Mouse (Mus musculus) erythroblast, embryonic 14.5 days (primary cell): ENCODE measurements around the gene Tspan12. TPM values are rescaled to one million over a fixed set of nuclear protein-coding genes. Genes with fewer than 3 reads are reported as not detected.

Source experiments
- H3K27me3 ChIP-seq: 2 replicates; pipeline ENCODE4 v1.6.1; 2012; ENCODE audit warnings: inconsistent platforms; ENCODE audit not compliant: control insufficient read depth
- H3K36me3 ChIP-seq: 2 replicates; pipeline ENCODE4 v1.6.1; 2012; ENCODE audit warnings: mild to moderate bottlenecking, inconsistent platforms; ENCODE audit not compliant: control insufficient read depth
- H3K4me1 ChIP-seq: 2 replicates; pipeline ENCODE4 v1.6.1; 2012; ENCODE audit warnings: inconsistent platforms; ENCODE audit not compliant: control insufficient read depth
- H3K4me3 ChIP-seq: replicated peaks from 2 replicates; pipeline ENCODE3; 2012; ENCODE audit warnings: moderate library complexity, mild to moderate bottlenecking, inconsistent platforms
- H3K9me3 ChIP-seq: 2 replicates; pipeline ENCODE4 v1.6.1; 2012; ENCODE audit warnings: low read length, inconsistent platforms, mixed read lengths; ENCODE audit not compliant: control insufficient read depth
- GATA1 ChIP-seq: IDR thresholded peaks from 2 replicates; pipeline ENCODE4 v1.6.1; 2012; ENCODE audit warnings: low read length, inconsistent platforms, mixed read lengths
- TAL1 ChIP-seq: IDR thresholded peaks from 3 replicates; pipeline ENCODE4 v1.6.1; 2012; ENCODE audit warnings: low read length, inconsistent platforms, mixed read lengths
- polyA plus RNA-seq: library from polyadenylated mRNA; stranded (reverse); fragments of >175 nt; gene quantifications from 2 replicates; pipeline ENCODE4 v1.2.3, GENCODE M21; 2012

Tspan12 gene
- polyA plus RNA-seq, 1 experiment = not detected

DNA sequence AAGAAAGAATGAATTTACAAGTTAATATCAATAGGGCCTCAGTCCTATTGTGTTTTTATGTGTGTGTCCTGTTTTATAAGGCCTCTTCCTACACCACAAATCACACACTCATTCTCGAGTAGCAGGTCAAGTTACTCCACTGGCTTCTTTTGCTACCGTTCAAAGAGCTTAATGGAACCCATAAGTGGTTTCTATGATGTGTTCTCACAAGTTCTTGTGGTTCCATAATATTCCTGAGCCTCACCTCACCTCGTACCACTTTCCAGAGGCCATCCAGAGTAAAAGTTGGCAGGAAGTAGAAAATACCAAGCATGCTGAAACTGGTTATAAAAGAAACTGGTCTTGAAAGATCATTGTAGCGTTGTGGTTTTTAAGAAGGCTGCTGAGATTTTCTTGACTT lies 18.8 kb downstream of the Tspan12 start:
- Histone ChIP-seq H3K9me3 (no peaks in the 10 kb centered on the region), H3K4me3 (no peak overlapping the region), H3K27me3 (no peaks in the 10 kb centered on the region), H3K36me3 (no peaks in the 10 kb centered on the region; the same call in 1 of the 2 replicates), H3K4me1 (no peaks in the 10 kb centered on the region)
- TF ChIP-seq TAL1 (no peak), GATA1 (no peak)

DNA sequence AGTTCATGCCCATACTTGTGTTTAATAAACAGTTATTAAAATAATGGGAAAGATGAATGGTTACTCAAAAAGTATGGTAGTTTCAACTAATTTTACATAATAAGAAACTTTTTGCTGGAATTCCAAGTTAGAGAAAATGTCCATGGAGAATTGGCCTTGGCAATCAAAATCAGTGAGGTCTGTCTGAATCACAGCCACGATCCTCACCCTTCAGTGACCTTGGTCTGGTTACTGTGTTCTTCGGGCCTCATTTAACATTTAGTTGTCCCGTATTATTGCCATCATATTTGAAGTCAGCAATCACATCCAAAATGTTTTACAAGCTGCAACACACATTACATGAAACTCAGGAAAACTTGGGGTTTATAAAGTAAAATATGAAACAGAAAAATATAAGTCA lies 20.4 kb downstream of the Tspan12 start:
- Histone ChIP-seq H3K36me3 (no peaks in the 10 kb centered on the region; the same call in 1 of the 2 replicates), H3K4me1 (no peaks in the 10 kb centered on the region), H3K27me3 (no peaks in the 10 kb centered on the region), H3K9me3 (no peaks in the 10 kb centered on the region), H3K4me3 (no peak overlapping the region)
- no peak for TF ChIP-seq GATA1
- TF ChIP-seq TAL1 = no peak

DNA sequence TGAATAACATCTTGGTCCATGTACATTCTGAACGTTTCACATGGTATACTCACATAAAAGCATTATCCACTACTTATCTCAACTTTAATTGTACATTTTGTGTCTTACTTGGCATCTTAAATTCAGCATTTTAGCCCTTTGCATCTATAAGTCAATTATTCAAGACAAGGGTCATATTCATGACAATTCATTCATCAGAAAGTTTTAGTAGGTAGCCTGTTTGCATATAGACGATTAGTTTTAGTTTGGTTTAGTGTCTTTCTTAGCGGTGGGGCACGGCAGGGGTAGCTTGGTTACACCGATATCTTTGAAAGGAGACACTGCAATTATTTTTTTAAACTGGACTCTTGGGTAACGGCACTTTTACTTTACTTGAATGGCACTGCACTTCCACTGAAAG lies 21.4 kb downstream of the Tspan12 start:
- TF ChIP-seq TAL1 (no peak), GATA1 (no peak)
- H3K9me3 ChIP-seq = no peaks in the 10 kb centered on the region
- no peaks in the 10 kb centered on the region for H3K27me3 ChIP-seq
- no peak overlapping the region for H3K4me3 ChIP-seq
- H3K4me1 ChIP-seq = no peaks in the 10 kb centered on the region
- no peaks in the 10 kb centered on the region; the same call in 1 of the 2 replicates for H3K36me3 ChIP-seq

DNA sequence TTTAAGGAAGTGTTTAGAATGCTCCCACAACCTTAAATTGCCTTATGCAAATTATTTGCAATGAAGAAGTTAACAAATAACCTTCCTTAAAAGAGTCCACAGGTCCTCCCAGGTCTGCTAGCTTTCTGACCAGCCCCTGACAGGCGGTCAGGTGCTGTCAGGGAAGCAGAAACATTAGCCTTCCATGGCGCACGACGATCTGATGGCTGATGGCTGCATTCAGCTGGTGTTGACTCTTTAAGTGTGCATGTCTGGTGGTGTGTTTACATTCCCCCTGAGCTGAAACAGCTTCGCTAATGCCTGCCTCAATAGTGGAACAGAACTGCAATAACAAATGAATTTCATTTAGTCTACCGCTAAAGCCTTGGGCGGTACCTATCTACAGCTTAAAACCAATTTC lies 22.4 kb downstream of the Tspan12 start:
- Histone ChIP-seq H3K36me3 (no peaks in the 10 kb centered on the region), H3K4me1 (no peaks in the 10 kb centered on the region), H3K9me3 (no peaks in the 10 kb centered on the region), H3K4me3 (no peak overlapping the region), H3K27me3 (no peaks in the 10 kb centered on the region)
- TF ChIP-seq GATA1 (no peak), TAL1 (no peak)

DNA sequence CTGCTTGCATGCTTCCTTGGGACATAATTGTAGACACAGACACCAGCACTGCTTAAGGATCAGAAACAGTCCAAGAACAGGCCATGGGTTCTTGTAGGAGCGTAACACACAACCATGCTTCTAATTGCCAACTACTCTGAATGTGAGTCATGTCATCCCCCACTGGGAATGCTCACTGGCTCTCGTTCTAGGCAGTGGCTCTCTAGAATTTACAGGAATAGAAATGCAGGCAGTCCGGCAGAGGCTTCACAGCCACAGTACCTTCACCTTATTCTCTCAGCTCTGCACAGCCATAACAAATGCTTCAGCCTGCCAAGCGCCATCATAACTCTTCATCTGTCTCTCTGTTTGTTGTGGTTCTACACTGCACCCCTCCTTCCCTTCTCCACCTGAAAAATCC lies 23.9 kb downstream of the Tspan12 start:
- TF ChIP-seq GATA1 (no peak), TAL1 (no peak)
- Histone ChIP-seq H3K27me3 (no peaks in the 10 kb centered on the region), H3K9me3 (no peaks in the 10 kb centered on the region), H3K36me3 (no peaks in the 10 kb centered on the region), H3K4me1 (no peaks in the 10 kb centered on the region), H3K4me3 (no peak overlapping the region)

DNA sequence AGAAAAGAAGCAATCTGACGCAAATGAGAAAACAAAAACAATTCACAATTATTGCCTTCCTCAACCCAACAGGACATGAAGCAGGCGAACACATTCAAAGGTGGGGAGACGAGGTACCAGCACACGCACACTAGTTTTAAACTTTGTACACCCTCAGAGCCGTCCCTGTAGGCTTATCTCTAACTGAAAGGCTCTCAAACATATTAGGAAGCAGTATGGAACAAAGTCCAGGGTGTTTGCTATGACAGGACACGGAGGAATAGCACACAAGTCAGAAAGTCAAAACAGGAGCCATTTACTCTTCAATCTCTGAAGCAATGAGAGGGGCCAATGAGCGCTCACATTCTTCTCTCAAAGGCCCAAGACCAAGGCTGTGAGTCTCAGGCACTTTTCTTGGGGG lies 24.3 kb downstream of the Tspan12 start:
- Histone ChIP-seq H3K4me1 (no peaks in the 10 kb centered on the region), H3K4me3 (no peak overlapping the region), H3K27me3 (no peaks in the 10 kb centered on the region), H3K9me3 (no peaks in the 10 kb centered on the region), H3K36me3 (no peaks in the 10 kb centered on the region)
- TF ChIP-seq GATA1 (no peak), TAL1 (no peak)

DNA sequence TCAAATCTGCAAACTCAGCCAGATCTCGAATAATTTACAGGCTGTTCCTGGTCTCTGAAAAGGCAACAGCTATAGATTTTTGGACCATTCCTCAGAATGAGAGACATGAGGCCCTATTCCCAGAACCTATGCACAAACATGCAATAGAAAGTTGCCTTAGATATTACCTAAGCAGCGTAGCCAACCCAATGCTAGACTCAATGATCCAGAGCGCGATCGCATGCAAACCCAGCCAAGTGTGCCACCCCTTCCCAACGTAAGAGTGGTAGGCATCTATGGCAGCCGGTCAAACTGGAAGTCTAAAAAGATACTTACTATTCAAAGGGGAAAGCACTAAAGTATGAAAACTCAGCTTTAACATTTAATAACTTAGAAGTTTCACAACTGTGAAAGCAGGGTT lies 28.6 kb downstream of the Tspan12 start:
- Histone ChIP-seq H3K4me3 (no peak overlapping the region), H3K4me1 (no peaks in the 10 kb centered on the region), H3K9me3 (no peaks in the 10 kb centered on the region), H3K36me3 (no peaks in the 10 kb centered on the region), H3K27me3 (no peaks in the 10 kb centered on the region)
- TF ChIP-seq TAL1 (no peak), GATA1 (no peak)

DNA sequence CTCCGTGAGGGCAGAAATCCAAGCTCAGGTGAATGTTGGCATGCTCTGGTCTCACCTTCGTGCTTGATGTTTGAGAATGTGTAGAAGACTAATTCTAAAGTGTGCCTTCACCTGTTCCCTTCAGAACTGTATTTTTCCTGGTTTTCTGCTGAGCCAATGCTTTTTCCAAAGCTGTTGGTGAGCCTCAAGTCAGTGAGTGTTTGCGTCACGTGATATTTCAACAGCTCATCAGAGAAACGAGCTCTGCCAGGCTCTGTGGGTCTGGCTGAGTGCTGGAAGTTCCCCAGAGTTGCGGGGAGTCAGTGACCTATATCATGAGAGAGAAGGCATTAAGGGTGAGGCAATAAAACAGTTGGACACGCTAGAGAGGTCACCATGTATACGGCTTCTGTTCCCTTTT lies 29.0 kb downstream of the Tspan12 start:
- Histone ChIP-seq H3K4me1 (no peaks in the 10 kb centered on the region), H3K27me3 (no peaks in the 10 kb centered on the region), H3K4me3 (no peak overlapping the region), H3K36me3 (no peaks in the 10 kb centered on the region), H3K9me3 (no peaks in the 10 kb centered on the region)
- TF ChIP-seq TAL1 = no peak
- no peak for TF ChIP-seq GATA1

DNA sequence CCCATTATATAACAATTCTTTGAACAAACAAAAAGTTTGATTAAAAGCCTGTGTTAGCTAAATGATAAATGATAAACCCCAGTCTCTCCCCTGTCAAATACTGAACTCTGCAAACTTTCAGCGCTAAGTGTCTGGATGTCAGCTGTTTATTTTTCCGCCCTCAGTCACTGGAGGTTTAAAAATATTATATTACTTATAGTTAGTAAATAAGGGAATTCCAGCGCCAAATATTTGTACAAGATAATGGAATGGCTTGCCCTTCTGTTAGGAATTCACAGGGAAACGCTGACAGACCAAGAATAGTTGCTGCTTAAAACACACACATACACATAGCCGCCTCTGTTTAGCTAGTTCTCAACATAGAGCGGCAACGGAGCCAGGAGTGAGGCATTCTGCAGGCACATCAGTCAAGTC lies 29.6 kb downstream of the Tspan12 start:
- Histone ChIP-seq H3K4me1 (no peaks in the 10 kb centered on the region), H3K4me3 (no peak overlapping the region), H3K27me3 (no peaks in the 10 kb centered on the region), H3K9me3 (no peaks in the 10 kb centered on the region), H3K36me3 (no peaks in the 10 kb centered on the region)
- TF ChIP-seq TAL1 (no peak), GATA1 (no peak)

DNA sequence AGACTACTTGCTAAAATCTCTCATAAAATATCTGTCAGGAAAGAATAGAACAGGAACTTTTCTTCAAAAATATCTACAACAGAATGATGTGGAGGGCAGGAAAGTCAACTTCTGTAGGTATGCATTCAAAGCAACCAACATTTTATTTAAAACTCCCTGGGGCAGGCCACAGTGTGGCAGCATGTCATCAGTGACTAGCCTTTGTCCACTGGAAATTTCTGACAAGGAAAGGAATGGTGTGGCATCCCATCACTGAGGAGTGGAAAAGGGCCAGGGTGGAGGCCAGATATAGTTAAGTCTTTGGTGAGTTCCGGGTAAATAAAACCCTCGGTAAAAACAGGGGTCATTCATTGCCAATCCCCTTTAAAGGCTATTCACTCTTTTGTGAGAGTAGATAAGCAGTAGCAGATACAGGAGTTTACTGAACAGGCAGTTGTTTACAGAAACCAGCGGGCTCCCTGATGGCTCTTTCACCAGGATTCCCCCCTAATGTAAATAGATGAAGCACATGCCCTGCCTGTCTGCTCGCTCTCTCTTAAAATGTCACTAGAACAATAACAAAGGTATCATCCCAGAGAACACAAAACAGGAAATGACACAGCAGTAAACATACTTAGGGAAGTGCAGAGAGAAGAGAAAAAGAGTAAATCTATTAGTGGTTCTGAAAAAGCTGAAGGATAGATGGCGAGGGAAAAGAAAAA lies 34.1 kb downstream of the Tspan12 start:
- no peaks in the 10 kb centered on the region for H3K4me1 ChIP-seq
- TF ChIP-seq GATA1 = no peak
- no peak for TF ChIP-seq TAL1
- H3K36me3 ChIP-seq = no peaks in the 10 kb centered on the region; the same call in 1 of the 2 replicates
- no peaks in the 10 kb centered on the region for H3K27me3 ChIP-seq
- H3K4me3 ChIP-seq = no peak overlapping the region
- H3K9me3 ChIP-seq = no peaks in the 10 kb centered on the region
